Mouse (Mus musculus) ES-Bruce4 (cell line): Measurements from ENCODE around the gene Ggact. TPM values are rescaled to one million over a fixed set of nuclear protein-coding genes. Genes with fewer than 3 reads are reported as not detected.

Source experiments
- H3K27ac ChIP-seq: 2 replicates; pipeline ENCODE4 v1.5.1; 2012; ENCODE audit warnings: low read length, inconsistent platforms; ENCODE audit not compliant: insufficient read depth
- H3K27me3 ChIP-seq: 2 replicates; pipeline ENCODE4 v1.6.1; 2012; ENCODE audit warnings: mild to moderate bottlenecking, low read length, inconsistent platforms; ENCODE audit not compliant: control insufficient read depth, poor library complexity, insufficient read depth, severe bottlenecking
- H3K36me3 ChIP-seq: 2 replicates; pipeline ENCODE4 v1.6.1; 2012; ENCODE audit warnings: inconsistent platforms, mild to moderate bottlenecking, low read length, moderate library complexity; ENCODE audit not compliant: control insufficient read depth, poor library complexity, insufficient read depth, severe bottlenecking
- H3K4me1 ChIP-seq: one replicate; pipeline ENCODE4 v1.8.1; 2011; ENCODE audit warnings: low read length; ENCODE audit not compliant: control insufficient read depth, insufficient read depth
- H3K4me3 ChIP-seq: 2 replicates; pipeline ENCODE4 v1.5.1; 2011; ENCODE audit warnings: low read depth, mild to moderate bottlenecking, low read length
- H3K9ac ChIP-seq: 2 replicates; pipeline ENCODE4 v1.6.1; 2012; ENCODE audit warnings: low read depth, mild to moderate bottlenecking, inconsistent platforms; ENCODE audit not compliant: poor library complexity, severe bottlenecking
- H3K9me3 ChIP-seq: replicated peaks from 2 replicates; pipeline ENCODE4 v1.6.1; 2012; ENCODE audit warnings: mild to moderate bottlenecking, low read length, inconsistent platforms; ENCODE audit not compliant: control insufficient read depth, poor library complexity, insufficient read depth, severe bottlenecking
- CTCF ChIP-seq: IDR thresholded peaks from one replicate; pipeline ENCODE4 v1.8.1; 2011; ENCODE audit warnings: low read depth, low read length
- EP300 ChIP-seq: IDR thresholded peaks from 2 replicates; pipeline ENCODE4 v1.6.1; 2011; ENCODE audit warnings: low read depth, low read length; ENCODE audit not compliant: insufficient read depth
- POLR2A ChIP-seq: IDR thresholded peaks from one replicate; pipeline ENCODE4 v1.8.1; 2011; ENCODE audit warnings: low read length; ENCODE audit not compliant: insufficient read depth
- polyA plus RNA-seq: library from polyadenylated mRNA; stranded (reverse); fragments of >200 nt; gene quantifications from 2 replicates; pipeline ENCODE4 v1.2.4, GENCODE M21; 2011; ENCODE audit warnings: low read depth; ENCODE audit not compliant: missing spikeins, insufficient read depth, insufficient read length

The Ggact gene
- polyA plus RNA-seq, 1 experiment: 11.7 TPM

DNA sequence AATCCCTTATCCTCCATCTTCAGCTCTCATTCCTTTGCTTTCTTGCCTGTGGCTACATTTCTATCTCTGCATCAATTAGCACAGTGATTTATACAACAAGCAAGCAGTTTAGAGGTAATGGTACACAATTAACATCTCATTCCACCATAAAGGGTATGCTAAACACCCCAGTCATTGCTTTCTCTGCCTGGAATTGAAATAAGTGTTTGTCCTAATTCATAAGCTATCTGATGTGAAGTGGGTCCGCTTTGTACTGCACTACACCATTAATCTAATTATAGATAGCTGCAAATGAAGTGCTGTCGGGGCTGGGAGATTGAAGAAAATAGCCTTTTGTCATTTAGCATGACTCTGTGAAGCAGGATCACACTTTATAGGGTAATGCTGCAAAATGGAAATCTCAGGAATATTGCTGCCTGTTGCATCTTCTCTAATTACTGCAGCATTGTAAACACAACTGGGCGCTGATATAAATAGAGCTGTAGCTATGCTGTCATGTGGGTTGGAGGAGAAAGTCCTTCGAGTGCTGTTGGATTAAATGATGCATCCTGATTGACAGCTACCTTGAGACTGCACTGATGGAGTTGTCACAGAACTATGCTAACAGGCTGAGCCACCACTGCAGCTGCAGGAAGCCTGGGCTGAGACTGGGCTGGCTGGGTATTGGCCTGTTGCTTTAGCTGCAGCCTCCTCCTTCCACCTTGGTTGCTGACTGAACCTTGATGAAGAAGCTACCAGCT is 41.5 kb downstream of the Ggact start:
- no peak overlapping the region for H3K27ac ChIP-seq
- no peaks in the 10 kb centered on the region for H3K27me3 ChIP-seq
- no peak overlapping the region for H3K9ac ChIP-seq
- H3K36me3 ChIP-seq: no peaks in the 10 kb centered on the region
- H3K9me3 ChIP-seq: no peaks in the 10 kb centered on the region
- H3K4me1 ChIP-seq: no peaks in the 10 kb centered on the region
- TF ChIP-seq CTCF (no peak), POLR2A (no peak), EP300 (no peak)
- no peak overlapping the region for H3K4me3 ChIP-seq

DNA sequence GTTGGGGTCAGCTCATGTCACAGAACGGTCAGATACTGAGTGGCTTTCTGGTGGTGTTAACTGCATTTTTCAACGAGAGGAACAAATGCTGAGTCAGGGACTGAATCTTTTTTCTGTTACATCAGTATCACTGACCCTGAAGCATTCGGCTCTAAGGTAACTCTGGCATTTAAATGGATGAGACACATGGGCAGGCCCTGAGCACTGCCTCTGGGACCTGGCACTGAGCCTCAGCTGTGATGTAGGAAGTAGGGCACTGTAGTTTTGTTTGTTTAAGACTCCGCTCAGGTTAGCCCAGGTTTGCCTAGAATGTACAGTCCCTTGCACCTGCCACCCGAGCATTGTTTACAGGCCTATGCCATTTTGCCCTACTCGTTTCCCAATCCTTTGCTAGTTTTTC is 43.7 kb downstream of the Ggact start:
- no peaks in the 10 kb centered on the region for H3K4me1 ChIP-seq
- H3K4me3 ChIP-seq: no peak overlapping the region
- TF ChIP-seq EP300 (no peak), CTCF (no peak), POLR2A (no peak)
- H3K27me3 ChIP-seq: no peaks in the 10 kb centered on the region
- H3K9me3 ChIP-seq: no peaks in the 10 kb centered on the region
- H3K36me3 ChIP-seq: no peaks in the 10 kb centered on the region
- no peak overlapping the region for H3K9ac ChIP-seq
- H3K27ac ChIP-seq: no peak overlapping the region

DNA sequence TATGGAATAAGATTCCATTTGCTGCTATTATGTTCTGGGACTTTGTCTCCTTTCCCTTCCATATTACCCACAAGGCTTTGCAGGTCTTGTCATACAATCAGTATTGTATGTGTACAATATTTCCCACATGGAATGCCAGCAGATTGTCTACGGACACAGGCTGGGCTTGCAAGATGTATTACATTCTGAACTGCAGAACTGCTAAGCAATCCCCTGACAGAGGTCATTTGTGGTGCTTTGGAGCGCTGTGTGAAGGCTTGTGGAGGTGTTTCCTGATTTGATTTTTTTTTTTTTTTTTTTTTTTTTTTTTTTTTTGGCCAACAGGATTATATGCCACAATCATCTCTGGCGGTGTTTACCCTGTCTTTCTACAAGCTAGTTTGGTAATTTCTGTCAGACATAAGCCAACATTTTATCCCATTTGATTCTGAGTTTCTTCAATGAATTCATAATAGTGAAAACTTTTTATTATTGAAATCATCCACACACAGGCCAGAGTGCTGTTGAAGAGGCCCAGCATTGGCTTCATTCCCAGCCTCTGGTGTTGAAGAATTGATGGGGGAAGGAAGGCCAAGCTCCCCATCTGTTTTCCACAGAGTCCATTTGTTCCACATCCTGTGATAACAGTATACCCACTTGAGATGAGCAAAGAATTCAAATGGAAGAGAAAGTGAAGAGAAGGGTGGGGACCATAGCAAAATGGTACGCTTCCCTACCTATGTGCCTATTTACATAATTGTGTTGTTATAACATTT is 45.8 kb downstream of the Ggact start:
- Histone ChIP-seq H3K4me1 (no peaks in the 10 kb centered on the region), H3K9ac (no peak overlapping the region), H3K27ac (no peak overlapping the region), H3K4me3 (no peak overlapping the region), H3K9me3 (no peaks in the 10 kb centered on the region), H3K27me3 (no peaks in the 10 kb centered on the region), H3K36me3 (no peaks in the 10 kb centered on the region)
- TF ChIP-seq POLR2A: no peak
- TF ChIP-seq CTCF: no peak
- no peak for TF ChIP-seq EP300

DNA sequence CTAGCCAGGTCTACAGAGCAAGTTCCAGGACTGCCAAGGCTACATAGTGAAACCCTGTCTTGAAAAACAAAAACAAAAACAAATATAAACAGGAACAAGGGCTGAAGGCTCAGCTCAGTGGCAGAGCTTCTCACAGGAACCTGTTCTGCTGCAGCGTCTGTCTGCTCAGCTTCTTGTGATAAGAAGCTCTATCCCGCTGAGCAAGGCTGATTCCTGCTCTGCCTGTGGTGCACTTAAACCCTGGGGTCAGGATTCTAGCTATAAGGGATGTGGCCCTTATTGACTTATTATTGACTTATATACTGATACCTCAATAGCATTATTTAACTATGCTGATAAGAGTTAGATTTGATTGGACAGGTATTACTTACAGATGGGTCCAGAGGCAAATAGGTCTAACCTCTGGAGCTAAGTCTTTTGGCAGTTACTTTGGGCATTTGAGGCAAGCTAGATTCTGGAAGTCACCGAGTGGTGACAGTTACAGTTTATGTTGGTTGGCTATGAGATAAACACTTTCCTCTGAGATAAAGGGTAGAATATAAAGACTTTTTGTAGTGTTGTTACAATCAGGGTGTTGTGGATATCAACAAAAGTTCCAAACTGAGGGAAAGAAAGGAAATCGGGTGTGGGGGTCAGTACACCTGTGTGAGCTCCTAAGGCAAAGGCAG is 48.0 kb downstream of the Ggact start:
- Histone ChIP-seq H3K4me3 (no peak overlapping the region), H3K27me3 (no peaks in the 10 kb centered on the region), H3K27ac (no peak overlapping the region), H3K9ac (no peak overlapping the region), H3K9me3 (no peaks in the 10 kb centered on the region), H3K36me3 (no peaks in the 10 kb centered on the region), H3K4me1 (no peaks in the 10 kb centered on the region)
- TF ChIP-seq CTCF: no peak
- no peak for TF ChIP-seq POLR2A
- TF ChIP-seq EP300: no peak

DNA sequence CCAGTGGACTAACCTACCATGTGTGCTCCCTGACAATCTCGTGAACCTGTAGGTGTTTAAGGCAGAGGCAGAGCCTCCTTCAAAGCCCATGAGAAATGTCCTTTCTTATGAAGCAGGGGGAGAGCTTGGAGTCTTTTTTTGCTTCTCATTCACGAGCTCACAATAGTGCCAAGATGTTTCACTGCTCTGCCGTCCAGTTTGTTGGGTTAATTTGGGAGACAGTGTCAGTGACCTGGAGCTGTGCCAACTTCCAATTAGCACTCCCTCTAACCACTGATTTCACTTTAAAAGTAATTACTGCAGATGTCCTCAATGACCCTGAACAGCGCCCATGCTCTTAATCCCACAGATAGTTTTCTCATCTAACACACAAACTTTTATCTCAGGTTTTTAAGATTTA is 50.9 kb downstream of the Ggact start:
- Histone ChIP-seq H3K4me3 (no peak overlapping the region), H3K9me3 (no peaks in the 10 kb centered on the region), H3K9ac (no peak overlapping the region), H3K27me3 (no peaks in the 10 kb centered on the region), H3K4me1 (no peaks in the 10 kb centered on the region), H3K27ac (no peak overlapping the region), H3K36me3 (no peaks in the 10 kb centered on the region)
- TF ChIP-seq CTCF: no peak
- TF ChIP-seq POLR2A: no peak
- no peak for TF ChIP-seq EP300
